Mouse (Mus musculus): Measurements from ENCODE around the gene Best3.

GRCm38 (mm10) chr10:116956483-116957158 is 29.5 kb upstream of the Best3 start:
- no peak for TF ChIP-seq POLR2A (IDR thresholded peaks at IDR 0.05; ENCODE audit: control insufficient read depth, extremely low read depth, insufficient read depth, low read length, poor library complexity)
- no peak for TF ChIP-seq CTCF (IDR thresholded peaks at IDR 0.05; ENCODE audit: borderline replicate concordance, control insufficient read depth, extremely low read depth, insufficient read depth, low read length, poor library complexity)

All from thymus, adult 2 months (tissue).